Mouse (Mus musculus): Measurements from ENCODE around the gene C1d. TPM values are rescaled to one million over a fixed set of nuclear protein-coding genes. Genes with fewer than 3 reads are reported as not detected.

C1d gene
- polyA plus RNA-seq, 1 experiment from 2014 or later, result 104 TPM

DNA sequence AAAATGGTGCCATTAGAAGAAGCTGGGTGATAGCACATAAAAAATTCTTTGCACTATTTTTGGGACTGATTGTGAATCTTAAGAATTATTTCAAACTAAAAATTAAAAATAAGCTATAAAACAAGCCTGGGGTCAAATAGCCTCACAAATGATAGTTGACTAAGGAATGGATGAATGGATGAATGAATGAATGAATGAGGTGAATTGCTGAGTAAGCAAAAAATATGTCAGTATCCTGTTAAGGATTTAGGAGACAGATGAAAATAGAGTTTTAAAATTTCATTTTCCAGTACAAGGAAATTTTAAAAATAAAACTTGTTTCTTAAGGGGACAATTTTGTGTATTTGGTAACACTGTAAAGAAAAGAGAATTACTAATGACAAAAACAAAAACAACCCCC is 50.1 kb downstream of the C1d start:
- Histone ChIP-seq H3K4me2 (ENCODE audit: low read depth, low read length) (no peak overlapping the region), H3K4me3 (ENCODE audit: low read length) (no peak overlapping the region), H3K36me3 (ENCODE audit: control insufficient read depth, insufficient read depth, low read length) (no peaks in the 10 kb centered on the region), H3K27ac (ENCODE audit: low read length) (no peak overlapping the region), H3K4me1 (ENCODE audit: control insufficient read depth, insufficient read depth, low read length) (no peaks in the 10 kb centered on the region), H3K27me3 (replicated peaks; ENCODE audit: control insufficient read depth, insufficient read depth, low read length) (no peaks in the 10 kb centered on the region), H3K9me3 (ENCODE audit: control insufficient read depth, low read length) (no peaks in the 10 kb centered on the region), H3K9ac (ENCODE audit: low read depth, low read length) (no peak overlapping the region)
- no peak for ATAC-seq

Other genes with a start within 250 kb of the C1d start
- gene Cnrip1, start 206.0 kb upstream of the C1d start, polyA plus RNA-seq (2015; fragmentation: Nextera tagmentation; extraction: Ambion mirVana), result 20.4 and 22.6 TPM in 2 replicates
- gene Plek, start 205.2 kb upstream of the C1d start, polyA plus RNA-seq (2015; fragmentation: Nextera tagmentation; extraction: Ambion mirVana), result 2.2 TPM in 2 replicates
- 88.2 and 90.5 TPM in 2 replicates for gene Ppp3r1, start 98.3 kb upstream of the C1d start, polyA plus RNA-seq (2015; fragmentation: Nextera tagmentation; extraction: Ambion mirVana)
- gene Wdr92, start 75.5 kb upstream of the C1d start, polyA plus RNA-seq (2015; fragmentation: Nextera tagmentation; extraction: Ambion mirVana), result 23.9 and 25.3 TPM in 2 replicates
- 66.9 and 76.8 TPM in 2 replicates for gene Pno1, start 46.0 kb upstream of the C1d start, polyA plus RNA-seq (2015; fragmentation: Nextera tagmentation; extraction: Ambion mirVana)

All from intestine, embryonic 16.5 days (tissue).